Mouse (Mus musculus): Measurements from ENCODE around the gene Ecsit. TPM values are rescaled to one million over a fixed set of nuclear protein-coding genes. Genes with fewer than 3 reads are reported as not detected.
A peak's percentile ranks its signal among the peaks of the same experiment; 100 is the strongest.

Gene Ecsit
- polyA plus RNA-seq, 1 experiment from 2014 or later = 54.4 TPM

- DNase-seq (ENCODE audit: low spot score) (no peak), ATAC-seq (ENCODE audit: low FRiP score) (no peak)
- H3K27me3 ChIP-seq (ENCODE audit: control insufficient read depth, insufficient read depth, low read length) = no peaks in the 10 kb centered on the region
- peaks cover 12% of the 10 kb centered on the region for H3K4me1 ChIP-seq (replicated peaks; ENCODE audit: control insufficient read depth, insufficient read depth, low read length)
- no peak overlapping the region for H3K4me2 ChIP-seq (replicated peaks)
- no peaks in the 10 kb centered on the region for H3K9me3 ChIP-seq (ENCODE audit: control insufficient read depth, low read length)
- H3K27ac ChIP-seq = no peak overlapping the region
- 89% methylated on average over 4 of the region's 4 CpGs for WGBS
- no peak overlapping the region for H3K4me3 ChIP-seq (replicated peaks; ENCODE audit: low read length)
- H3K36me3 ChIP-seq (replicated peaks; ENCODE audit: control insufficient read depth, insufficient read depth) = peaks cover 56% of the 10 kb centered on the region
- H3K9ac ChIP-seq = no peak overlapping the region
Measured at GRCm38 (mm10) chr9:22072276-22072675, 13.0 kb downstream of the Ecsit start.

- H3K36me3 ChIP-seq (replicated peaks; ENCODE audit: control insufficient read depth, insufficient read depth) = peaks cover 49% of the 10 kb centered on the region
- peak; percentile 98 for DNase-seq (ENCODE audit: low spot score)
- under 1% methylated on average over 58 of the region's 87 CpGs for WGBS
- H3K4me2 ChIP-seq (replicated peaks) = peak within 1 kb of the TSS; percentile 59
- H3K9ac ChIP-seq = peak within 1 kb of the TSS; percentile 78
- H3K4me3 ChIP-seq (replicated peaks; ENCODE audit: low read length) = peak within 1 kb of the TSS; percentile 60
- no peaks in the 10 kb centered on the region for H3K9me3 ChIP-seq (ENCODE audit: control insufficient read depth, low read length)
- no peaks in the 10 kb centered on the region for H3K27me3 ChIP-seq (ENCODE audit: control insufficient read depth, insufficient read depth, low read length)
- peak within 1 kb of the TSS; percentile 93 for H3K27ac ChIP-seq
- peak; percentile 96 for ATAC-seq (ENCODE audit: low FRiP score)
- H3K4me1 ChIP-seq (replicated peaks; ENCODE audit: control insufficient read depth, insufficient read depth, low read length) = peaks cover 12% of the 10 kb centered on the region
Measured at GRCm38 (mm10) chr9:22070791-22071573, 14.3 kb downstream of the Ecsit start, which contains the start of the genes Gm49318 and Zfp653. Gene Gm49318 (minus strand): TSS chr9:22071259. Gene Zfp653 (minus strand): TSS chr9:22071376.

DNA sequence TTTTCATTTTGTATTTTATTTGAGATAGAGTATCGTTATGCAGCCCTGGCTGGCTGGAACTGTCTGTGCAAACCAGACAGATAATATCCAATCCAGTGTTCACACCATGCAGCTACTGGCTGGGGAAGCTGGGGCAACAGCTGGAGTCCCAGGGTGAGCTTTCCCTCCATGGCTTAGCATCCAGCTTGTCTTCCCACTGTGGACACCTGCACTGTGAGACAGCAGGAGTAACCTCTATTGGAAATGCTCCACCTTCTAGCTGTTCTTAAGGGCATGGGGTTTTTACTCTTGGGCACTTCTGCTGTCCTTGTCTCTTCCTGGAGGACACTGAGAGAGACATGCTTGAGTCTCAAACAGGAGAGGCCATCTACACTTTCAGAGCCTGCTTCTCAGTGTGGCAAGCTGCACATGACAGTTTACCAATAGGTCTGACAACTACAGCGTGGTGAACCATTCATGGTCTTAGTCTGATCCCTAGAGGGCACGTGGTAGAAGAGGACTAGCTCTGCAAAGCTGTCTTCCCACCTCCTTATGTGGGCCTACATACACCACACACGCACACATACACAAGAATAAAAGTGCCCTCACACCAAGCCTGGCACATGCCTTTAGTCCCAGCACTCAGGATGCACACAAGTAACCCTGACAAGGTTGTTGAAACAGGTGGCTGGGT is 15.2 kb downstream of the Ecsit start:
- peak overlapping the region; percentile 59 for H3K4me2 ChIP-seq (replicated peaks)
- WGBS = 68% methylated on average over 4 of the region's 4 CpGs

GRCm38 (mm10) chr9:22067195-22067594 is 18.0 kb downstream of the Ecsit start:
- H3K4me3 ChIP-seq (replicated peaks; ENCODE audit: low read length) = no peak overlapping the region
- ATAC-seq (ENCODE audit: low FRiP score) (no peak), DNase-seq (ENCODE audit: low spot score) (no peak)
- peaks cover 59% of the 10 kb centered on the region for H3K36me3 ChIP-seq (replicated peaks; ENCODE audit: control insufficient read depth, insufficient read depth)
- no peak overlapping the region for H3K9ac ChIP-seq
- no peak overlapping the region for H3K27ac ChIP-seq
- H3K9me3 ChIP-seq (ENCODE audit: control insufficient read depth, low read length) = no peaks in the 10 kb centered on the region
- H3K27me3 ChIP-seq (ENCODE audit: control insufficient read depth, insufficient read depth, low read length) = no peaks in the 10 kb centered on the region
- no peak overlapping the region for H3K4me2 ChIP-seq (replicated peaks)
- peaks cover 12% of the 10 kb centered on the region for H3K4me1 ChIP-seq (replicated peaks; ENCODE audit: control insufficient read depth, insufficient read depth, low read length)
- WGBS = 79% methylated on average over 5 of the region's 5 CpGs

More for the DNA sequence above, 15.2 kb downstream of the Ecsit start:
- DNase-seq (ENCODE audit: low spot score) = no peak
- Histone ChIP-seq H3K27ac (no peak overlapping the region), H3K36me3 (replicated peaks; ENCODE audit: control insufficient read depth, insufficient read depth) (peaks cover 55% of the 10 kb centered on the region), H3K4me3 (replicated peaks; ENCODE audit: low read length) (peak overlapping the region; percentile 60), H3K27me3 (ENCODE audit: control insufficient read depth, insufficient read depth, low read length) (no peaks in the 10 kb centered on the region), H3K9ac (peak overlapping the region; percentile 78), H3K9me3 (ENCODE audit: control insufficient read depth, low read length) (no peaks in the 10 kb centered on the region), H3K4me1 (replicated peaks; ENCODE audit: control insufficient read depth, insufficient read depth, low read length) (peaks cover 12% of the 10 kb centered on the region)
- 0 out of 2 replicates have a peak, but pooled peaks have one; percentile 0 for ATAC-seq (ENCODE audit: low FRiP score)

DNA sequence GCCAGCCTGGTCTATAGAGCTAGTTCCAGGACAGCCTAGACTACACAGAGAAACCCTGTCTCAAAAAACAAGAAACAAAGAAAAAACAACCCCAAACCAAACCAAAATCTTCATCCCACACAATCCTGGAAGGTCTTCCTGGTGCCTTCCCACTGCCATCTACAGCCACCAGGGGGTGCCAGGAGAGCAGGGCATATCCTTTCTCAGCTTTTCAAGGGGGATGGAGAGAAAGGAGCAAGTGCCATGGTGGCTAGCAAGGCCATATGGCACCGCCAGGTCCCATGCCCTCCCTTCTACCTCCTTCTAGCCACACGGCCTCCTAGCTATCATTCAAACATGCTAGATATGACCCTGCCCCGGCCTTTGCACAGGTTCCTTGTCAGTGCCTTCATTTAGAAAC is 18.8 kb downstream of the Ecsit start:
- no peak for DNase-seq (ENCODE audit: low spot score)
- H3K9me3 ChIP-seq (ENCODE audit: control insufficient read depth, low read length) = no peaks in the 10 kb centered on the region
- no peak overlapping the region for H3K27ac ChIP-seq
- ATAC-seq (ENCODE audit: low FRiP score) = no peak
- H3K27me3 ChIP-seq (ENCODE audit: control insufficient read depth, insufficient read depth, low read length) = no peaks in the 10 kb centered on the region
- 92% methylated on average over 3 of the region's 3 CpGs for WGBS
- H3K36me3 ChIP-seq (replicated peaks; ENCODE audit: control insufficient read depth, insufficient read depth) = peaks cover 67% of the 10 kb centered on the region
- no peak overlapping the region for H3K4me3 ChIP-seq (replicated peaks; ENCODE audit: low read length)
- no peak overlapping the region for H3K4me2 ChIP-seq (replicated peaks)
- H3K4me1 ChIP-seq (replicated peaks; ENCODE audit: control insufficient read depth, insufficient read depth, low read length) = peaks cover 8% of the 10 kb centered on the region
- no peak overlapping the region for H3K9ac ChIP-seq

DNA sequence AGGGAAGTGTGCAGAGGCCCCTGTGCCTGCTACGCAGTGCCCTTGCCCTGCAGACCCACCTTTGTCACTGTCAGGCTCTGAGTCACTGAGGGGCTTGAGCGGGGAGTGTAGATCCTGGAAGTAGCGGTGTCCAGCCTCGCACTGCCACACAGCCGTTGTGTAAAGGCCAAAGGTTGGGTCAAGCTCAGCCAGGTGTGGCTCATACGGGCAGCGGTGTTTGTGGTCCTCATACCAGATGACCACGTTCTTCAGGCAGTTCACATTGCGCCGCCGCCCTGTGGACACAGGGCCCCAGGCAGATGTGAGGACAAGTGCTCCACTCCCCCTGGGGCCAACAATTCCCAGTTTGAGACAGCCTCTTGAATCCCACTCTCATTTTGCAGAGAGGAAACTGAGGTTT is 19.6 kb downstream of the Ecsit start:
- ATAC-seq (ENCODE audit: low FRiP score) (no peak), DNase-seq (ENCODE audit: low spot score) (no peak)
- Histone ChIP-seq H3K9ac (no peak overlapping the region), H3K9me3 (ENCODE audit: control insufficient read depth, low read length) (no peaks in the 10 kb centered on the region), H3K4me1 (replicated peaks; ENCODE audit: control insufficient read depth, insufficient read depth, low read length) (peaks cover 8% of the 10 kb centered on the region), H3K27me3 (ENCODE audit: control insufficient read depth, insufficient read depth, low read length) (no peaks in the 10 kb centered on the region), H3K4me2 (replicated peaks) (no peak overlapping the region), H3K36me3 (replicated peaks; ENCODE audit: control insufficient read depth, insufficient read depth) (peaks cover 75% of the 10 kb centered on the region), H3K27ac (no peak overlapping the region), H3K4me3 (replicated peaks; ENCODE audit: low read length) (no peak overlapping the region)
- 95% methylated on average over 11 of the region's 11 CpGs for WGBS

DNA sequence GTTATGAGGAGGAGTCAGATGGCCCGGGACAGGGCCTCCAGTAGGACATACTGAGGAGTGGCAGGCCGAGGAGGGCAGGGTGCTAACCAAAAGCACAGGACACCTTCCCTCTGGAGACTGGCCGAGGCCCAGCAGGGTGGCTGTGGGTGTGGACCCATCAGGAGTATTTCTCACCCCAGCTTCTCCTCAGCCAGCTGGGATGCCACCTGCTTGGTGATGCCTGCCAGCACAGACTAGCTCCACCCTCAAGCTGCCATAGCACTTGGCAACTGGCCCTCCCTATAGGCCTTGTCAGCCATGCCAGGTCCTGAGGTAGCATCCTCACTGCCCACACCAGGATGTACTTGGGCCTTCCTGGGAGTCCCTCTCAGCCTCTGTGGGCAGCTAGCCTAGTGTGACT is 20.9 kb downstream of the Ecsit start:
- Histone ChIP-seq H3K4me1 (replicated peaks; ENCODE audit: control insufficient read depth, insufficient read depth, low read length) (no peaks in the 10 kb centered on the region), H3K27me3 (ENCODE audit: control insufficient read depth, insufficient read depth, low read length) (no peaks in the 10 kb centered on the region), H3K4me2 (replicated peaks) (no peak overlapping the region), H3K4me3 (replicated peaks; ENCODE audit: low read length) (no peak overlapping the region), H3K9ac (no peak overlapping the region), H3K36me3 (replicated peaks; ENCODE audit: control insufficient read depth, insufficient read depth) (peaks cover 83% of the 10 kb centered on the region), H3K9me3 (ENCODE audit: control insufficient read depth, low read length) (no peaks in the 10 kb centered on the region), H3K27ac (no peak overlapping the region)
- ATAC-seq (ENCODE audit: low FRiP score) (no peak), DNase-seq (ENCODE audit: low spot score) (no peak)
- WGBS = 97% methylated on average over 3 of the region's 3 CpGs

GRCm38 (mm10) chr9:22061339-22061738 is 23.9 kb downstream of the Ecsit start:
- no peaks in the 10 kb centered on the region for H3K9me3 ChIP-seq (ENCODE audit: control insufficient read depth, low read length)
- H3K27ac ChIP-seq = no peak overlapping the region
- H3K9ac ChIP-seq = no peak overlapping the region
- no peak overlapping the region for H3K4me2 ChIP-seq (replicated peaks)
- peaks cover 89% of the 10 kb centered on the region for H3K36me3 ChIP-seq (replicated peaks; ENCODE audit: control insufficient read depth, insufficient read depth)
- DNase-seq (ENCODE audit: low spot score) (no peak), ATAC-seq (ENCODE audit: low FRiP score) (no peak)
- 86% methylated on average over 2 of the region's 2 CpGs for WGBS
- no peaks in the 10 kb centered on the region for H3K27me3 ChIP-seq (ENCODE audit: control insufficient read depth, insufficient read depth, low read length)
- no peak overlapping the region for H3K4me3 ChIP-seq (replicated peaks; ENCODE audit: low read length)
- no peaks in the 10 kb centered on the region for H3K4me1 ChIP-seq (replicated peaks; ENCODE audit: control insufficient read depth, insufficient read depth, low read length)

- Histone ChIP-seq H3K4me3 (replicated peaks; ENCODE audit: low read length) (no peak overlapping the region), H3K9me3 (ENCODE audit: control insufficient read depth, low read length) (no peaks in the 10 kb centered on the region), H3K4me2 (replicated peaks) (no peak overlapping the region), H3K4me1 (replicated peaks; ENCODE audit: control insufficient read depth, insufficient read depth, low read length) (peaks cover 8% of the 10 kb centered on the region; the same call in 1 of the 2 replicates), H3K9ac (no peak overlapping the region), H3K27ac (no peak overlapping the region), H3K36me3 (replicated peaks; ENCODE audit: control insufficient read depth, insufficient read depth) (peaks cover 60% of the 10 kb centered on the region), H3K27me3 (ENCODE audit: control insufficient read depth, insufficient read depth, low read length) (no peaks in the 10 kb centered on the region)
- no peak for DNase-seq (ENCODE audit: low spot score)
- WGBS = 79% methylated on average over 9 of the region's 9 CpGs
- ATAC-seq (ENCODE audit: low FRiP score) = no peak
Measured at GRCm38 (mm10) chr9:22058011-22058424, 27.2 kb downstream of the Ecsit start.
